Mouse (Mus musculus) cerebellum, postnatal 10 days (tissue): ENCODE measurements around the gene Gramd1b.

Experiments
- DNase-seq, 2 experiments: peaks; one replicate each; pipeline ENCODE4 v3.0.0; 2021; ENCODE audit warnings: mixed read lengths in 2 of 2

The Gramd1b gene

GRCm38 (mm10) chr9:40356768-40357446 is 174.3 kb downstream of the Gramd1b start:
- no peak for DNase-seq

GRCm38 (mm10) chr9:40356368-40356767 is 174.8 kb downstream of the Gramd1b start:
- DNase-seq = no peak

GRCm38 (mm10) chr9:40355406-40355805 is 175.8 kb downstream of the Gramd1b start:
- DNase-seq = peak; percentile 64 to 66

GRCm38 (mm10) chr9:40353596-40353995 is 177.6 kb downstream of the Gramd1b start:
- DNase-seq = no peak

GRCm38 (mm10) chr9:40350640-40351039 is 180.5 kb downstream of the Gramd1b start:
- DNase-seq = peak; percentile 83 to 87

DNA sequence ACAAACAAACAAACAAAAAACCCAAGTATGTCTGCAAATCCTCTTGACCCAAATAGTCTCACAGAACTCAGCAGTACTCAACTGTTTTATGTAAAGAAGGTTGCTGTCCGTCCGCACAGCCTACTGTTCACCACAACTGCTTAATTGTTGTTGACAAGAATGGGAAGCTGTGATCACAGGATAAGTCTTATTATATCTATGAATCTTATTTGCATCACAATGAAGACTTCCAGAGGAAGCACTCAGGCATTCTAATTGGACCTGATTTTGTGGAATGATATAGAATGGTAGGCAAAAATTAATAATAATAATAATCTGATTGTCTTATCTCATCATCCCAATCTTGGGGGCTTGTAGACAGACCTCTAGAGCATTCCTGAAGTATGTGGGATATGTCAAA is 181.1 kb downstream of the Gramd1b start:
- no peak for DNase-seq

GRCm38 (mm10) chr9:40349554-40349953 is 181.6 kb downstream of the Gramd1b start:
- DNase-seq = no peak

DNA sequence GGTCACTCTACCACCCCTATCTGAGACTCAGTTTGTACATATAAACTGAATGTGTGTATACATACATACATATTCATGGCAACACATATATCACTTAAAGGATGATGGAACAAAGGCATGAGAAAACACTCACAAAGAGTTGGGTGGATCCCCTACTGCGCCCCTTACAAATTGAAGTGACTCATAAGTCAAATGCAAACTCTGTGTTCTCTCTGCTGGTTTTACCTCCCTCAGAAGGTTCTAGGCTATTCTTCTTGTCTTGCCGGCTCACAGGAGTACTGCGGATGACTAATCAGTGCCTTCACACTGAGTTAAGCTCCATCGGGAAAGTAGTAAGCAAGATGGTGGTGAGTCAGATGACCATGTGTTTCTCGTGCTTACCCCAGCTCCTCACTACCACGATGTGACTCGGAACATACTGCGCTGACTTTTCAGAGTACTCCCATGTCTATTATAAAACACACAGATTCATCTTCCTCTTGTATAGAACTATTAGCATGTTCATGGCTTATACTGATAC is 182.4 kb downstream of the Gramd1b start:
- DNase-seq = no peak

GRCm38 (mm10) chr9:40346232-40346984 is 184.8 kb downstream of the Gramd1b start:
- peak; percentile 92 for DNase-seq

- DNase-seq = peak; percentile 72 to 80
These were observed 185.5 kb downstream of the Gramd1b start for GRCm38 (mm10) chr9:40345493-40346231.

GRCm38 (mm10) chr9:40344801-40345492 is 186.2 kb downstream of the Gramd1b start:
- peak; percentile 63 for DNase-seq

DNA sequence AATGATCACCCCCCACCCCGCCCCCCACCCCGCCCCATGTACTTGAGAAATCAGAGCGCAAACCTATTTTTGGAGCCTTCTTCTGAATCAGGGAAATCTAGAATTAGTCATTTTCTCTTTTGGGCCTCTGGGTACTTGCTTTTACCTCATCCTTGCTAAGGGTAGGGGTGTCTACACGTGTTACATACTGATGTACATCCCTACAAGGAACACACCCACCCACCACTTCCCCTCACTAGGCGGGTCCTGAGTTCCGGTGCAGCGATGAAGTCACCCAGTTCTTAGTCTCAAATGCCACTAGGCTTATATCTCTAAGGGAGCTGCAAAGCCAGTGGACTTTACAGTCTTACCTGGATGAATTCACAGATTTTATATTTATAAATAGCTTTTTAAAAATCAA is 187.4 kb downstream of the Gramd1b start:
- no peak for DNase-seq

- no peak for DNase-seq
These were observed 188.0 kb downstream of the Gramd1b start for GRCm38 (mm10) chr9:40343053-40343652.

- DNase-seq = no peak
These were observed 189.1 kb downstream of the Gramd1b start for GRCm38 (mm10) chr9:40342101-40342500.

GRCm38 (mm10) chr9:40339578-40339977 is 191.6 kb downstream of the Gramd1b start:
- DNase-seq = peak; percentile 50 to 58

DNA sequence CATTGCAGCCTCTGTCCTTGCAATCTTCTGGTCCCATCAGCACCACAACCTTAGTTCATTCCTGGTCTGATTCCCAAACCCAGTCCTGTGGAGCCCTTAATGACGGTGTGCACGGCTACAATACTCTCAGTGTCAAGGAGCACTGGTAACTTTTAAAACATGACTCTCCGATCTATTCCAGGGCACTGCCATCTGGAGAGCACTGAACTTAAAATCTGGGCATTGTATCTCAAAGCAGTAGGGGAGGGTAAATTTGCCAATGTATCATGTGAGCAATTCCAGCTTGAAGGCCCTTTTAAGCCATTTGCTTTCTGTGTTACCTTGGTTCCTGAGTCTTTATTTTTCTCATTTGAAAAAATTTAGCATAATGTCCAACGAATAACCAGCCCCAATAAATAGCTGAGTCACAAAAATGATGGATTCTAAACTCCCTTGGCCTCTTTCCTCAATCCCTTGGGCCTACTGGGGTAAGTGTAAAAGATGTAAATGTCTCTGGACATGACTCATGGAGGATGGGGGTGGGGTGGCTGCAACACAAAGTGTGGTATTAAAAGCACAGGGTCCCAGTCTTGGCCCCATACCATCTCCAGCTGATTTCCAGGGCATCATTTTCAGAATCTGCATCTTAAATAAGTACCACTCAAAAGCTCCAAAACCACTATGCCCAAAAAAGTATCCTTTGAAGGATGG is 193.9 kb downstream of the Gramd1b start:
- peak; percentile 70 to 75 for DNase-seq

DNA sequence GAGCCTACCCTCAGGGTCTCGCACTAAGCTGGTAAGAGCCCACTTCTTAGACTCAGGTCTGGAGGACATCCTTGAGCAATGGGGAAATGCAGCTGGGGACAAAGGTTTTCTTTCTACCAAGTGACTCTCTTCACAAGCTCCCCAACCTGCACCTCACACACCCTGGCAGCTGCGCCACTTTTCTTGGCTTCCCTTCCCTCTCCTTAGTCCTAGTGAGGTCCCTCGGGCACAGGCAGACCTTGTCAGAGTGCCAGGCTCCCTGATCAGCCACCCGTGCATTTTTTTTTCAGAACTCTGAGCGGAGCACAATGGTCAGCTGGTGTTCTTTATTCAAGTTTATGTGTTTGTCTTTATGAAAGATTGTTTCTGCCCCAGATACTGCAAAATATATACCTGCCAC is 194.5 kb downstream of the Gramd1b start:
- DNase-seq = peak; percentile 81 to 88

DNA sequence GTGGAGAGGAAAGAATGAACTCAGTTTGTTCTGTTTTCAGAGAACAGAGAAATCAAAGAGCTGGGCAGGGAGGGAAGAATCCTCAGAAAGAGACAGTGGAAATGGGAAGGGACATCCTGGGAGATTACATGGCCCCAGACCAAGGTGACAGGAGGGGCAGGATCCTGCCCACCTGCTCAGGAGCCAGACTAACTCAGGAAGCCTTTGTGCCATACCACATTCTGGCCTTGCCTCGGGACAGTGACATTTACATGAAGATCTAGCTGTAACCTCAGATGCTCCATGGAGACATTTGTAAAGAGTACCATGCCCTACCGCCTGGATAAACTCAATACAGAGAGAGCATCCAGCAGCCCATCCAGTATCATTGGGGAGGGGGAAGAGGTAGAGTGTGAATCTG is 196.6 kb downstream of the Gramd1b start:
- peak; percentile 62 to 71 for DNase-seq

DNA sequence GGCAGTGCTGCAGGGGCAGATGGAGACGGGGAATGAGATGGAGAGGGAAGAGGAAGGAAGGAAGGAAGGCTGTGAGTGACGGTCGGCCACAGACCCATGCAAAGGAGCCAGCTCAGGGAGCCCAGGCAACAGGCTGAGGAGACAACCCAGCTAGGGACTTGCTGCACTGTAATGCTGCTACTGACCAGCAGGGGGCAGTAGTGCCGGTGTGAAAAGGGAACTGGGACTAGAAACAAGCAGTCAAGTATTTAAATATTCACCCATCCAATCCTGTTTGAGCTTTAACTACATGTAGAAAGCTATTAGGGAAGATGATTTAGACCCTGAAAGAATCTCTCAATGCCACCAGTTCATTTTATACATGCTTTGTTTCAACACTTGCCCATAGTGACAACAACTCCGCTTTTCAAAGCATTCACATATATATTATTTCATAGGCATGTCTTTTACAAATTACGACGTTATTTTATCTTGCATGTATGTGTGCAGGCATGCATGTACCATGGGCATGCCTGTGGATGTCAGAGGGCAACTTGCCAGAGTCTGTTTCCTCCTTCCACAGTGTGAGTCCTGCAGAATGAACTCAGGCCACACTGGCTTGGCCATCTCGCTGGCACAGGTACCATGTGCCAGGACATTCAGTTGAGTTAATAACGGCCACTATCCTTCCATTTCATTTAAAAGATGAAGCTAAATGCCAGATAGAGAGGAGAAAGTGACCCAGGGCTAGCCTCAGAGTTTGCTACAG is 197.4 kb downstream of the Gramd1b start:
- DNase-seq = peak; percentile 93 to 97

DNA sequence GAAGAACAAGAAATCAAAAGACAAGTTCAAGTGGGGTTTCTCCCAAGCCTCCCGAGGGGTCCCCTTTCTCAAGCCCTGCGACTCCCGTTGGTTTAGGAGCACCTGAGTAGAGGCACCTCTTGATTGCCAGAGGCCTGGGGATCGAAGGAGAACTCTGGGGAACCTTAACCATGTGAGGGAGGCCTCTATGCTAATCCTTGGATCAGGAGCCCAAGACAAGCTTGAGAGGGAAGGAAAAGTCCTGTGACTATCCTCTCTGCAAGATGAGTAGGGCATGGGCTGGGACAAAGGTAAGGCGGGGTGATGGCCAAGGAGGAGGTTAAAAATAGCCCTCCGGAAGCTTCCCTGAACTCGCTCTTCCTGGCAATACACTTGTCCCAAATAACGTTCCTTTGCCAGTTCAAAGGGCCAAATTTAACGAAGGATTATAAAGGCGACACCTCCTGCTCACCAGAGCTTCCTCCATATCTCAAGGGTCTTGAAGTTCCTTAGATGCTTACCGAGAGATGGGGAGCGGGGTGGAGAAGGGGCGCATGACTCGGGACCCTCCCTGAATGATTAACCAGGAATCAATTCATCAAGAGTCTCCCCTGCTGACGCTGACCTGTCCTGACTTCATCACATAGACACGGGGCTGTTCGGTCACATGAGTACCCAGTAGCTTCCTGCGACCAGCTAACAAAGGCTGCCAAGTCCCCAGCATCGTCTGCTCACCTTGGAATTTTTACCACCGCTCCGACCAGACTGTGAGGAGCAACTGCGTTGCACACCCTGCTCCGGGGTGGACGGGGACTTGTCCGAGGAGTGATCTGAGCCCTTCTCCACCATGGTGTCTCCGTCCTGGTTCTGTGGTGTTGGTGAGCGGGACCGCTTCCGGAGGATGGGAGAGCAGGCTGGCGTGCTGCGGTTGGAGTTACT is 198.2 kb downstream of the Gramd1b start:
- DNase-seq = peak in 1 of 2 experiments; percentile 60
